Mouse (Mus musculus) erythroblast, adult 5-6 weeks (primary cell): Measurements from ENCODE around the gene Fxyd5. TPM values are rescaled to one million over a fixed set of nuclear protein-coding genes. Genes with fewer than 3 reads are reported as not detected.

Source experiments
- ATAC-seq: replicated peaks from 2 replicates; pipeline ENCODE4 v1.8.0; 2016; ENCODE audit warnings: moderate number of reproducible peaks, mild to moderate bottlenecking, moderate TSS enrichment, inconsistent platforms; ENCODE audit not compliant: poor library complexity, low FRiP score, severe bottlenecking
- total RNA-seq, 2 experiments: library from RNA; stranded (forward) in 1 of 2; stranded (reverse) in 1 of 2; fragments of 150-400 nt in 1 of 2; fragments of 200-764, 138-1000 nt in 1 of 2; gene quantifications; 2 replicates each; pipeline versions ENCODE4 v1.2.3 to v1.2.4; 2015 to 2017; ENCODE audit warnings: low replicate concordance in 2 of 2

The Fxyd5 gene
- total RNA-seq, 2 experiments from 2014 or later: 67.1 to 286 TPM

DNA sequence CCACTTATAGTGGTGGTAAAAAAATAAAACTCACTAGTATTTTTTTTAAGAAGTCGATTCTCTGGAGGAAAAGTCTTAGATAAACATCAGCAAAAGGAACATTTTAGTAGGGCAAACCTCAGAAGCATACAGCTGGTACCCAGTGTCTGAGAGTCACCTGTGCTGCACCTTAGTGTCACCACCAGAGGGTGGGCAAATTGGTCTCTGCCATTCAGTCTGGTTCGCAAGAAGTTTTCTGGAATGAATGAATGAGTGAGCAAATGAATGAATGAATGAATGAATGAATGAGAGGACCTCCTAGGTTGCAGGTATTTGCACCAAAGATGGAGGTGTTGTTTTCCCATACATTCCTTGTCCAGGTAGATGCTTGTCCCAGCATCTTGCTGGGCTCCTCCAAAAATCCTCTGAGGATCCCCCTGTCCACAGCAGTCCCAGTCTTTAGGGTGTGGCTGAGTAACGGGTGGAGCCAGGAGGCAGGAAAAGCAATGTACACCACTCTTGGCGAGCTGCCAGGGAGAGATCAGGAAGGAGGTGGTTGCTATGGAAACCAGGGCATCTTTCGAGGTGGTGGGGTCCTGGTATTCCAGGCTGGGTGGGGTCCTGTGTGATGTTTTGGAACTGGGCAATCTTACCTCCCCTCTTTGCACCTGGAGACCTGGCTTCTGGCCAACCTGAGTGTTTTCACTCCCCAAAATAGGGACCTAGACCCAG, 7.0 kb upstream of the Fxyd5 start:
- no peak for ATAC-seq

DNA sequence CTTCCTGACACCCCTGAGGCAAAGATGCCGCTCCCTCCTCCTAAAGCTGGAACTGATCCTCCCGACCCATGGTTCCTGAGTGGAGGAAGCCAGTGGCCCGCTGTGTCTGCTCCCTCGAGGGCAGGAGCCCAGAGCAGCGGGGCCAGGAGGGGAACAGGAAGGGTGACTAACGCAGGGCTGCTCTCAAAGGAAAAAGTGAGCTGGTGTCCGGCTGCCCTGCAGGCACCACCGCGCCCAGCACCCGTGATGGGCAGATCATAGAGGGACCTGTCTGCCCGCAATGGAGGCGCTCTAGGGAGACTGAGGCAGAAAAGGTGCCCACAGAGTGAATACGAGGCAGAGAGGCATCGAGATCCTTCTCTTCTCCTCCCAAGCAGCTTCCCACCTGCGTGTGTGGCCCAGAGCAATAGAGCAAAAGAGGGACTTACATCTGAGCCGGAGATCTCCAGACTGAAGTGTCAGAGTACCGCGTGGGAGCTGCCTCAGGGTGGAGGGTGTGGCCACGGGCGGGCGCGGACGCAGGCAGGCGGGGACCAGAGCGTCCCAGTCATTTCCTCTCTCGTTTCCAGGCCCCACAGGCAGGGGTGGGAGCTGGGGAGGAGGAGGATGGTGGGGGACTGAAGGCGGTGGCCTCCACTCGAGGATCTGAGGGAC, 492 bp downstream of the Fxyd5 start:
- no peak for ATAC-seq

DNA sequence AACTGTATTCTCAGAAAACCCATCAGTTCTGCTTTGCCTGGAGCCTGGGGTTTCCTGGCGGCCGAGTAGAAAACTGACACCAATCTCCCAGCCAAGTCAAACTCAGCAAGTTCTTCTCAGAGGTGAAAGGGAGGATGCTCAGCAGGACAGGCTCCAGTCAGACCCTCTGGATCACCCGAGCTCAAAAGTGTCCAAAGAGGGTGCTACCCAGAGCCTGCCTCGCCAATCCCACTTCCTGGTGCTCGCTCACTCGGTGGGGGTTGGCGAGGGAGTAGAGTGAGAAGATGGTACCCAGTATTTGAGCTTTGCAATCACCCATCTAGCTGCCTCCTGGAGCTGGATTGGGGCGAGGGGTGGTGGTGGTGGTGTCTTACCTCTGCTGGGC, 1.3 kb downstream of the Fxyd5 start:
- no peak for ATAC-seq

DNA sequence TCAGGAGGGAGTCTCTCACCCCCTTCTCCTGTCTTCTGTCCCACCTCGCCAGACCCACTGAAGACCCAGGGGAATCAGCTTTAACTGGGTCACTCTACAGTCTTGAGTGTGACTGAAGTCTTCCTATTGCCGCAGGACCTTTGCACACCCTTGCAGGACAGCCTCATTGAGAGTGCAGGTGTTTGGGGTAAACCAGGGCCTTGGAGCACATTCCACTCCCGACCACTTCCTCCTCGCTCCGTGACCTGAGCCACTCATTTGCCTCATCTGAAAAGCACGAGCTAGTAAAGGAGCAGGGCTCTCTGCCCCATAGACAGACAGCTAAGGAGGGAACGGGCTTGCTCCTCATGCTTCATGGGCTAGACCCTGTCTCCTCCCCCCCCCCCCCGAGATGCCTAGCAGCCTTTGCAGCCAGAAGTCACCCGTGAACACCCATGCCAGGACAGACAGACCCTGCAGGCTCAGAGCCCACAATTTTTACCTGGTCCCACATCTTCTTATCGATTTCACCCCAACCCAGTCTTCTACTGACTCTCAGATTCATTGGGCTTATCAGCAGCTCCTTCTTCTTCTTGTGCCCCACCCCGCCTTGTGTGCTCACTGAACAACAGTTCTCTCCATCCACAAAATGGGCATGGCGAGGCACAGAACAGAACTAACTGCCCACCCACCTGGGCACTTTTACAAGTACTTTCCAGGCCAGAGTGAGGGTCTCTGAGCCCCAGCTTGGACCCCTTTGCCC, 1.8 kb downstream of the Fxyd5 start:
- ATAC-seq: no peak

DNA sequence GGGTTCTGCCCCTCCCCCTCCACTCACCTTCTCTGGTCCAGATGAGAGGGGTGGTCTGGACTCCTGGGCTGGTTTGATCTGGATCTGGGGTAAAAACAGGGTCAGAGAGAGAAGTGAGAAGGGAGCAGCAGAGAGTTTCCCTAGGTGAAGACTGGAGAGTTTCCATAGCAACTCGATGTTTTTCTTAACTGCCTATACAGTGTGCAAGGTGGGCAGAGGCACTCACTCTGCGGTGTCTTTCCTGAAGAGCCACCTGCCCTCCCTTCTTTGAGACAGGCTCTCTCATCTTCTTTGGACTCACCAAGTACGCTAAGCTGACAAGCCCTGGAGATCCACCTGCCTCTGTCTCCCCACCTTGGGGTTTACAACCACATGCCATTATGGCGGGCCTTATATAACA, 3.3 kb downstream of the Fxyd5 start:
- ATAC-seq: no peak

DNA sequence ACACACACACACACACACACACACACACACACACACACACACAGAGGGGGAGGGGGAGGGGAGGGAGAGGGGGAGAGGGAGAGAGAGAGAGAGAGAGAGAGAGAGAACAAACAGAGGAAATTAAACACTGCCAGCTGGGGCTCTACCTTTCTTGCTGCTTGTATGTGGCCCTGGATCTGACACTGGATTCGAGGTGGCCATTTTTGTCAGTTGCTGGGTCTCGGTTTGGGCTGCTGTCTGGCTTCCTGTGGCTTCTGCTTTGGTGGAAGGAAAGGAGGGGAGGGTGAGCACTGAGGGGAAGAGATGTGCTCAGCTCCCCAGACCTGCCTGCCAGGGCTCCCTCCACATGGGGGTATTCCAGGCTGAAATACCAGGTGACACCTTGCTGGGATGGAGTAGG, 4.6 kb downstream of the Fxyd5 start:
- ATAC-seq: no peak

DNA sequence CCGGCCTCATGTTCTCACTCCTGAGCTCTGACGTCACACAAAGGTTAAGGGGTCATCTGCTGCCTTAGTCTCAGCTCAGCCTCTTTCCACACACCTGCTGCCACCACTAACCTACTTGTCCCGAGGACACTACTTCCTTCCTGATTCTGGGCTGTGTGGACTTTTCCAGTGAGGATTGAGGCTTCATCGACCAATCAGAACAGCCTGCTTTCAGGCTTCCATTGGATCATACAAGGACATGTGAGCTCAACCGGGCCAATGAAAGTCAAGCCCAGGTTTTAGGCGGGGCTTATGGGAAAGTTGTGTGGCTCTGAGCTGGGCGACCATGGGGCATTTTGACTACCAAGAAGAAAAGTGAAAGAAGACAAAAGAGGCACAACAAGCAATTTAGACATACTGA, 5.4 kb downstream of the Fxyd5 start:
- ATAC-seq: no peak

DNA sequence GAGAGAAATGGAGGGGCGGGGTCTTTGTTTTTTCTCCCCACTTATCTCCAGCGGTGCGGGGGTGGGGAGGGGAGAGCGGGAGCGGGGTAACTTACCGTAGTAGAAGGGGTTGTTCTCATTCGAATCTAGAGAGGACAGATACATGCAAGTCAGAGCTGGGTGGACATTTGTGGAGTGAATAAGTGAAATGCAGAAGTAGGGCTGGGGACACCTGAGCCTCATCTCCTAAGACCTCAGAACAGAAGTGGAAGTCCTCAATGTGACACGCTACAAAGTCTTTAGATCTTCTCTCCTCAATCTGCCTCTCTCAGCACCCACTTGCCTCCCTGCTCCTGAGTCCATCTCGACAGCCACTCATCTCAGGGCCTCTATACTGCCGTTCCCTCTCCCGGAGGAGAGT, 7.0 kb downstream of the Fxyd5 start:
- no peak for ATAC-seq

DNA sequence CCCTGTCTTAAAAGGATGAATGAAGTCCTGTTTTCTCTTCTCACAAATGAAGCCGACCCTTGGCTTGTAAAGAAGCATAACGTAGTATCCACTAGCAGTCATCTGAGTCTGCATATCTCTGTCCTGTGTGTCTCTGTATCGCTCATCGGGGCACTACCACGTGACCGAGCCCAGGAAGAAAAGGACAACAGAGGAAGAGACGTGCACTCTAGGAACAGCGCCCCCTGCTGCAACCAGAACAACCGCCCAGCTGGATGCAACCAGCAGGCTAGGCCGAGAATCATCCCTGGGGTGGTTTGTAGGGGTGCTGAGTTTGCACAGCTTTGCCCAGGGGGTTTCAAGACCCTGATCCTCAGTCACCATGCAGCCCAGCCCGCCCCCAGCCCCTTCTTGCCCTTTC, 7.5 kb downstream of the Fxyd5 start:
- no peak for ATAC-seq

DNA sequence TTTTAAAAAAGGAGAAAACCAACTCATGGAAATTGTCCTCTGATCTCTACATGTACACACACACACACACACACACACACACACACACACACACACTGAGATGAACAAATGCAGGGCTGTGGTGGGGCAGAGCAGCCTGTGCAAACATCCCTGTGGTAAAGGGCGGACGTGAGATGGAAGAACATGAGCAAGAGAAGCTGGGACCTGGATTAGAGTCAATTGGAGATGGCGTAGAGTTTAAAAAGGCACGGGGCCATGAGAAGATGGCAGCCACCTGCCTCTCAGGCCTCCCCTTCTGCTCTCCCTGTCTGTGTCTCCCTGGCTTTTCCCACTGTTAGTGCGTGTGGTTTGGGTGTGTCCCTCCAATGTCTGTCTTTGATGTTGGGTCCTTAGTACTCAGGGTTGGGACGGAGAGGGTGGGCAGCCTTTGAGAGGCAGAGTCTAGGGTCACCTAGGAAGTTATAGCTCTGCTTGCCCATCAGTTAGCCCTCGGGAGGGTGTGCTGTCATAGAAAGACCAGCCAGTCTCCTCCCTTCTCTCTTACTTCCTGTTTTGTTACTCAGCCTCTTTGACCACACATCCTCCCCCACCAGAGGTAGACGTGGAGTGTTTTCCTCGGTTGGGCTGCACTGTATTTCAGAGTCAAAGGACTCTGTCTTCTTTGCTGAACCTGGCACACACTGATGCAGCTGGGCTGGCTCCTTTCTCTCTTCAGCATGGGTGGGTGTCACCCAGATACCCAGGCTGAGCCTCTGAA, 8.7 kb downstream of the Fxyd5 start:
- ATAC-seq: no peak

DNA sequence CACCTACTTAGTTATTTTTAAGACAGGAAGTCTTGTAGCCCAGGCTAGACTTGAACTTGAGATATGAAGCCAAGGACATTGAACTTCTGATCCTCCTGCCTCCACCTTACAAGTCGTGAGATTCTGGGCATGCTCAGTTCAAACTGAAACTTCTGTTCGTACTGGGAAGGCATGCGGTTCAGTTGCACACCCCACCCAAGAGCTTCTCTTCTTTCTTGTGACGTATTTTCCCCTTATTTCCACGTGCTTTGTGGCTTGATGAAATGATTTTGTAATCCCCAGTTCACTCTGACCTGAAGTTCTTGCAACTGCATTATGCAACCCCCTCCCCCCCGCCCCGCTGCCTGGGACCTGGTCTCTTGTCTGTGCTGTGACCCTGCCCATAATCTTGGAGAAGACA, 10.6 kb downstream of the Fxyd5 start:
- ATAC-seq: no peak

DNA sequence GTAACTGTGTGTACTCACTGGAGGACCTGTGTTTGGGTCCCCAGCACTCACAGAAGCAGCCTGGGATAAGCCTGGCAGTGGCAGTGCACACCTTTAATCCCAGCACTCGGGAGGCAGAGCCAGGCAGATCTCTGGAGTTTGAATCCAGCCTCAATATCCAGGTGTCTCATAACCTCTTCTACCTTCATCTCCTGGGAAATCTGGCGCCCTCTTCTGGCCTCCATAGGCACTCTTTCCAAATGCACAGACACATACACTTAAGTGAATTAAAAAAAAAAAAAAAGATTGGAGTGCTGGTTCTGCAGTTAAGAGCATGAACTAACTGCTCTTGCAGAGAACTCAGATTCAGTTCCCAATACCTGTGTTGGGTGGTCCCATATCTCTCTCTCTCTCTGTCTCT, 11.6 kb downstream of the Fxyd5 start:
- no peak for ATAC-seq

DNA sequence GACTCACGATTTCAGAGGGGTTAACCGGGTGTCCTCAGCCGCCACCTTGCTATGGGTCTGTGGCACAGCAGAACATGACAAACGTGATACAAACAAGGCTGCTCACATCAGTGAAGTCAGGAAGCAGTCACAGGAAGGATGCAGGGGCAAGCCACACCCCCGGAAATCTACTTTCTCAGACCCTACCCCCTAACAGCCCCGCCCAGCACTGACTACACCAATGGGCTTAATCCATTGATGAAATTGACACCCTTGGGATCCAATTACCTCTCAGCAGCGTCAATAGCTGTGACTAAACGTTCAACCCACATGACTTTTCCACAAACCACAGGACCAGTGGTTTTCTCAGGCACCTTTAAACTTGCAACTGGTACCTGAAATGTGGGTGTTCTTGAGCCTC, 13.7 kb downstream of the Fxyd5 start:
- no peak for ATAC-seq

DNA sequence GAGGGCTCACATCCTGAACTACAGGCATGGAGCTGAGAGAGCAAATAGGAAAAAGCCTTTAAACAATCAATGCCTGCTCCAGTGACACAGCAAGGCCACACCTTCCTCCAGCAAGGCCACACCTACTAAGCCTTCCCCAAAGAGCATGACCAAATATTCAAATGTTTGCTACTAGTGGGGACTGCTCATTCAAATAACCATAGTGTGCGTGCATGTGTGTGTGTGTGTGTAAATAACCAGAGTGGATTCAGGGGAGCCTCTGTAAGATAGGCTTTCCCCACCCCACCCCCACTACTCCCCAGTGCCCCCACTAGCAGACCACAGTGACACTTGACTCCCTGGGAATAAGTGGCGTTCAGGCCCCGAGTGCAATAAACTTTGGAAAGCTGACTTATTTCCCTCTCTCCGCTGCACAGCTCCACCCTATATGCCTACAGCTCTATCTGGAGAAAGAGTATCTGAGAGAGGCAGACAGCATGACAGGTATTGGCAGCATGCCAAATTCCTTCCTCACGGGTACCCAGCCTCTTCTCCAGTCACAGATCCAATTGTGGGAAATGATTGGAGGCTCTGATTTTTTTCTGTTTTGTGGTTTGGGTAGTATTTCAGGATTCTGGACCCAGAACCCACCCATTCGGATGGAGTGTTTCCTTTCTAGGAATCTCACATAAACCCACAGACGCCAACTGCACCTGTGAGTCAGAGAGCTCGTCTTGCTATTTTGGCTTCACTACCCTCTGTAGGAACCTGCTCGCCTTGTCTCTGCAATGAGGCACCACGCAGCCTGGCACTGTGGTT, 25.0 kb downstream of the Fxyd5 start:
- no peak for ATAC-seq

DNA sequence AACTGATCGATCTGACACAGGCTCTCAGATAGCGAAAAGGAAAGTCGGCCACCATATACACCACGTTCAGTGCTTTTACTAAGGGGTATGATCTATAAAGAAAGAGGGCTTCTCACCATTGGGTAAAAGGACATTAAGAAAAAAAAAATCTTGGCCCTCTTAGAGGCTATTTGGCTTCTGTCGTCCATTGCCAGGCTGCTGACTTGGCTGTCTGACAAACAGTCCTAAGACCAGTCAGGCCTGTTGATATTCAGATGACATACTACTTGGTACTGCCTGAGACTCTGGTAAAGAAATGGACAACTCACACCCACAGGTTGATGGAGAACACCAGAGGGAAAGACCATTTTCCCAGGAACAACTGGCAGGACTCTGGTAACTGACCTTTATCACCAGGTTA, 29.3 kb downstream of the Fxyd5 start:
- no peak for ATAC-seq

DNA sequence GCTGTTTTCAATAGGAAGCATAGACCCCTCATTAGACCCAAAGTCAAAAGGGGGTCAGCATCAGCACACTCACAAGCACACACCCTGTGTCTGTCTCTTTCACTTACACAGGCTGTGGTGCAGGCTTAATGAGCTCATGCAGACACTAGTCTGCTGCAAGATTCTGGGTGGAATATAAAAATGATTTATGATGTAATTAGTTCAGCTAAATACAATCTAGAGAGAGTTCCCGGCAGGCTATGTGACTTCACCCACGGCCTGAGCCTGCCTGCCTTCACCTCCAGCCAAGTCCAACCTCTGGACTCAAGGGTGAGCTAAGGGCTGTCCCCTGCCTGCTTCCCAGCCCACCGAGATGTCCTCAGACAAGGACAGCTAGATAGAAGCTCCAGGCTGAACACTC, 33.4 kb downstream of the Fxyd5 start:
- ATAC-seq: no peak

DNA sequence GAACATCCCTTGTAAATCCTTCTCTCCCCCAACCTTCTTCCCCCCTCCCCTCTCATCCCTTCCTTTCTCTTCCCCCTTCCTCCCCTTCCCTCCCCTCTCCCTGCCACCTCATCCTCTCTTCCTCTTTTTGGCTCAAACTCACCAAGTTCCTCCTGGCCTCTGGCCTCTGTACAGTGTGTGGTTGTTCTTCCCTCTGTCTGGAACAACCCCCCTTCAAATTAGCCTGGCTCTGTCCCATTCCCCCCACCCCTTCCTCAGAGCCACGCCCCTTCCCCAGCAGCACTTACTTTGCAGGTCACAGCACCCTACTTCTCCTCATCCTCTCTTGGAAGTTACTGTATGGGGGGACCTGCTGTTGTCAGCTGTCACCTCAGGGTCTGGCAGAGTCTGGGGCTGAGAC, 34.1 kb downstream of the Fxyd5 start:
- no peak for ATAC-seq

DNA sequence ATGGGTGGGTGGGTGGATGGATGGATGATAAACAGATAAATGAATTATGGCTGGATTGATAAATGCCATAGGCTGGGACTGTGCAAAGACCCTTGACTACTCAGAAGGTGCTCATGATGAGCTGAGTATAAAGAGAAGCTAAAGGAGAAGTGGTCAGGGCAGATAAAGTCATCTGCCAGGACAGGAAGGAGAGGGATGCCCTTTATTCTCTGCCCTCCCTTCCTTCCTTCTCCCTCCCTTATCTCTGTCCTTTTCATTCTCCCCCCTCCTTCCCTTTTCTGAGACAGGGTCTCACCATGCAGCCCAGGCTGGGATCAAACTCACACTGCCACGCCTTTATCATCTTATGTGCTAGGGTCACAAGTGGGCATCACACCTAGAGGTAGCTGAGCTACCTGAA, 34.5 kb downstream of the Fxyd5 start:
- ATAC-seq: no peak

DNA sequence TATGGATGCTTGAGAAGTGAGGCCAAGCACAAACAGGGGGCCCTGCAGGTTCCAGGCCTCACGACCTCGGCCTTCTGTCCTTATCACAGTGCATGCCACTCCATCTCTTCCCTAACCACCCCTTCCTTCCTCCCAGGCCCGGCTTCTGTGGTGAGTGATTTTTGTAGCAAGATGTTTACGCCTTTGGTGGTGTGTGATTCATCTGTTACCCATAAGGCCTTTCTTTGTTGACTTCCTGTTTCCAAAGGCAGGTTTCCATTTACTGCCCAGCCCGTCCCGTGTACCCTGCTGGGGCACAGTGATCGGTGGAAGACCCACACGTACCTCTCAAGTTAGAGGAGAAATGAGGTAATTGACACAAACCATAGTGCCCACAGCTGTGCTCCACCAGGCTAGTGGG, 39.6 kb downstream of the Fxyd5 start:
- no peak for ATAC-seq

DNA sequence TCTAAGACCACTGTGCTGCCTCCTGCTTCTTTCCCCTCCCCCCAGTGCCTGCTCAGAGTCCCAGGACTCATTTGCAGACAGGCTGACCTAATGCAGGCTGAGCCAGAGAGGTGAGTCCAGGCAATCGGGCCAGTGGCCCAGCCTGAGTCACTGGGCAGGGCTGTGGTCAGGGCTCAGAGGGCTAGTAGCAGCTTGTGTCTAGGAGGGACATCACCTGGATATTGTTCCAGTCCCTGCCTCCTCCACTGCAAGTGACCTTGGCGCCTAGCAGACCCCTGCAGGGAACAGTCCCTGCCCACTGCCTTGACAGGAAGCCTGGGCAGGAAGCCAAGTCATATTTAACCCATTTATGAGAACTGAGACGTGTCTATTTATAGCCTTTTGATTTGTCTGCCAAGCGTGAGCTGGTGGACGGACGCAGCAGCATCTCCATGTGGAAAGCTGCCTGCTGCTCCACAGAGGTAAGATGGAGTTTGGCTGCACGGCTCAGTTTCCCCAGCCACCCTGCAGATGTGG, 41.7 kb downstream of the Fxyd5 start:
- ATAC-seq: no peak
